Comparison of ENCODE assay signal across 13 mouse cellular contexts in the genomic region with DNA sequence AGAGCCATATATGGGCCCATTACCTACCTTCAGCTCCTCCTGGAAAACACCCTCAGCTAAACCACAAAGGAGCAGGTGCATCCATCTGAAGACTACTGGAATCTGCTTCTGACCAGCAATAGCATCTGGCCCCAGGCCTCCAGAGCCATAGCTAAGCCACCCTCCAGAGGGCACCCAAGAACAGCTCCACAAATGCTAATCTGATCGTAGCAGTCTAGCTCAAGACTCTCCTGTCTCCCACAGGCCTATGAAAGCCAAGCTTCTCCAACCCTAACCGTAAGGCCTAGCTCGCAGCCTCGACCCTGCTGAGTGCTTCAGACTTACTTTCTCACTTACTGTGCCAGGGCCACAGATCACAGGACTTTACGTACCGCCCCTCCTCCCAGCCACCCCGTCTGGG.
DNase-seq lines count a peak whose midpoint lies in the region; ATAC-seq and TF ChIP-seq lines count a peak whose summit lies in the region.
"Had no signal": no experiment of that assay in that cellular context is flagged by ENCODE, and none has a peak within 500 bp of the region (broad histone marks: within the 10 kb centered on the region; RNA-seq: fewer than 3 reads in every experiment).

No protein-coding gene starts in this region.

- no peak for ATAC-seq in lung, embryonic 14.5 days (ENCODE audit: insufficient read depth)
- 0 out of 2 replicates have a peak, but pooled peaks have one; percentile 44 for ATAC-seq in limb, embryonic 15.5 days (ENCODE audit: insufficient number of reproducible peaks, low FRiP score, low TSS enrichment, low read depth)
- ATAC-seq: forebrain, embryonic 14.5 days had no signal

- intact Hi-C loops in heart, postnatal 10 days (cut with DNase I) = loop anchor here (10.0 kb wide), 1 partner anchor 173 kb away; no protein-coding TSS in a partner anchor

- H3K9me3 ChIP-seq in lung, embryonic 14.5 days (ENCODE audit: low read depth, low read length) = no peaks in the 10 kb centered on the region
- H3K9me3 ChIP-seq in limb, embryonic 15.5 days = no peaks in the 10 kb centered on the region
- H3K9me3 ChIP-seq: embryonic facial prominence, embryonic 12.5 days had no signal

- H3K4me2 ChIP-seq in lung, embryonic 14.5 days = no peak overlapping the region
- H3K4me2 ChIP-seq in limb, embryonic 15.5 days = no peak overlapping the region
- H3K4me2 ChIP-seq: embryonic facial prominence, embryonic 12.5 days; hindbrain, embryonic 14.5 days had no signal

- H3K27ac ChIP-seq in lung, embryonic 14.5 days (ENCODE audit: low read depth) = no peak overlapping the region
- no peak overlapping the region for H3K27ac ChIP-seq in limb, embryonic 15.5 days
- H3K27ac ChIP-seq: embryonic facial prominence, embryonic 12.5 days; hindbrain, embryonic 14.5 days had no signal

- H3K4me3 ChIP-seq in lung, embryonic 14.5 days (ENCODE audit: low read depth, low read length) = no peak overlapping the region
- H3K4me3 ChIP-seq in limb, embryonic 15.5 days = no peak overlapping the region
- H3K4me3 ChIP-seq: embryonic facial prominence, embryonic 12.5 days; myocyte had no signal

- 63% methylated on average over 7 of the region's 7 CpGs for WGBS in lung, embryonic 14.5 days
- 68% methylated on average over 7 of the region's 7 CpGs for WGBS in limb, embryonic 15.5 days

- H3K36me3 ChIP-seq in lung, embryonic 14.5 days (ENCODE audit: insufficient read depth) = no peaks in the 10 kb centered on the region
- no peaks in the 10 kb centered on the region for H3K36me3 ChIP-seq in limb, embryonic 15.5 days
- H3K36me3 ChIP-seq: embryonic facial prominence, embryonic 12.5 days had no signal

- no peak overlapping the region for H3K9ac ChIP-seq in lung, embryonic 14.5 days
- no peak overlapping the region for H3K9ac ChIP-seq in limb, embryonic 15.5 days
- H3K9ac ChIP-seq: embryonic facial prominence, embryonic 12.5 days; hindbrain, embryonic 14.5 days had no signal

- H3K27me3 ChIP-seq in lung, embryonic 14.5 days (ENCODE audit: insufficient read depth, low read length) = no peaks in the 10 kb centered on the region
- H3K27me3 ChIP-seq in limb, embryonic 15.5 days = no peaks in the 10 kb centered on the region
- H3K27me3 ChIP-seq: embryonic facial prominence, embryonic 12.5 days had no signal

- DNase-seq in heart, adult 11 months = peak; percentile 77
- no peak for DNase-seq in heart, postnatal 10 days
- no peak for DNase-seq in lung, embryonic 14.5 days
- no peak for DNase-seq in lung, postnatal 4 days
- DNase-seq in R1 (ENCODE audit: low read depth, low spot score) = peak; percentile 25
- DNase-seq in layer of hippocampus, postnatal 14 days (ENCODE audit: low spot score in 2 of 2) = no peak
- DNase-seq: heart, adult 18-20 months; thymus, adult 18-20 months had no signal

- 0 out of 2 replicates have a peak, but pooled peaks have one; percentile 39 for TF ChIP-seq CTCF in lung, embryonic 14.5 days (IDR thresholded peaks at IDR 0.05; ENCODE audit: low read depth)

- no peaks in the 10 kb centered on the region; the same call in 1 of the 2 replicates for H3K4me1 ChIP-seq in lung, embryonic 14.5 days (ENCODE audit: insufficient read depth)
- 0 out of 2 replicates have a peak, but pooled peaks cover 8% of the 10 kb centered on the region for H3K4me1 ChIP-seq in limb, embryonic 15.5 days

Comparison
In these comparisons a context has a peak if more than half of its experiments do, and no peak if none do; other contexts are left out.
1. DNase-seq: peak in heart, adult 11 months (single experiment) and R1 (single experiment); none in heart, postnatal 10 days (0 of 2), lung, embryonic 14.5 days (single experiment), lung, postnatal 4 days (0 of 2) and layer of hippocampus, postnatal 14 days (0 of 2).